Mouse (Mus musculus): ENCODE data around the gene Nkg7. TPM values are rescaled to one million over a fixed set of nuclear protein-coding genes. Genes with fewer than 3 reads are reported as not detected.

Gene Nkg7
- polyA plus RNA-seq, 1 experiment from 2014 or later, result not detected

DNA sequence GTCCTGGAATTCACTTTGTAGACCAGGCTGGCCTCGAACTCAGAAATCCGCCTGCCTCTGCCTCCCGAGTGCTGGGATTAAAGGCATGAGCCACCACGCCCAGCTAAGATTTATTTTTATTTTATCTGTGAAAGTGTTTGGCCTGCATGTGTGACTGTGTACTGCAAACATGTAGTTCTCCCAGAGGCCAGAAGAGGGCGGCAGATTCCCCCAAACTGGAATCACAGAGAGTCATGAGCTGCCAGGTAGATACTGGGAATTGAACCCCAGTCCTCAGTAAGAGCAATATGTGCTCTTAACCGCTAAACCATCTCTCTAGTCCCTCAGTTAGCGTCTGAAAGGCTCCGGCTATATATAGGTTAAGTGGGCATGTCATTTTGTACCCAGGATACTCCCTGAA lies 33.5 kb downstream of the Nkg7 start:
- ATAC-seq (replicated peaks; ENCODE audit: insufficient number of reproducible peaks, low FRiP score, low TSS enrichment), result no peak
- Histone ChIP-seq H3K9ac (ENCODE audit: low read depth, low read length) (no peak overlapping the region), H3K36me3 (ENCODE audit: control insufficient read depth, insufficient read depth, low read length) (no peaks in the 10 kb centered on the region), H3K4me1 (ENCODE audit: control insufficient read depth, insufficient read depth, low read length) (no peaks in the 10 kb centered on the region), H3K27ac (ENCODE audit: low read depth, low read length) (no peak overlapping the region), H3K4me3 (ENCODE audit: low read depth, low read length) (no peak overlapping the region), H3K9me3 (replicated peaks; ENCODE audit: control insufficient read depth, low read length) (no peaks in the 10 kb centered on the region), H3K4me2 (no peak overlapping the region), H3K27me3 (ENCODE audit: control insufficient read depth, insufficient read depth, low read length) (peaks cover 14% of the 10 kb centered on the region)
- 40% methylated on average over 8 of the region's 8 CpGs for WGBS (ENCODE audit: insufficient replicate concordance)

GRCm38 (mm10) chr7:43475706-43476105 lies 38.8 kb downstream of the Nkg7 start:
- 8% methylated on average over 23 of the region's 23 CpGs for WGBS (ENCODE audit: insufficient replicate concordance)
- no peak for ATAC-seq (replicated peaks; ENCODE audit: insufficient number of reproducible peaks, low FRiP score, low TSS enrichment)
- Histone ChIP-seq H3K9ac (ENCODE audit: low read depth, low read length) (no peak overlapping the region), H3K4me2 (peak overlapping the region; percentile 6; the same call in 1 of the 2 replicates), H3K9me3 (replicated peaks; ENCODE audit: control insufficient read depth, low read length) (no peaks in the 10 kb centered on the region), H3K4me3 (ENCODE audit: low read depth, low read length) (no peak overlapping the region), H3K4me1 (ENCODE audit: control insufficient read depth, insufficient read depth, low read length) (no peaks in the 10 kb centered on the region), H3K27ac (ENCODE audit: low read depth, low read length) (no peak overlapping the region), H3K27me3 (ENCODE audit: control insufficient read depth, insufficient read depth, low read length) (peaks cover 51% of the 10 kb centered on the region), H3K36me3 (ENCODE audit: control insufficient read depth, insufficient read depth, low read length) (no peaks in the 10 kb centered on the region)

DNA sequence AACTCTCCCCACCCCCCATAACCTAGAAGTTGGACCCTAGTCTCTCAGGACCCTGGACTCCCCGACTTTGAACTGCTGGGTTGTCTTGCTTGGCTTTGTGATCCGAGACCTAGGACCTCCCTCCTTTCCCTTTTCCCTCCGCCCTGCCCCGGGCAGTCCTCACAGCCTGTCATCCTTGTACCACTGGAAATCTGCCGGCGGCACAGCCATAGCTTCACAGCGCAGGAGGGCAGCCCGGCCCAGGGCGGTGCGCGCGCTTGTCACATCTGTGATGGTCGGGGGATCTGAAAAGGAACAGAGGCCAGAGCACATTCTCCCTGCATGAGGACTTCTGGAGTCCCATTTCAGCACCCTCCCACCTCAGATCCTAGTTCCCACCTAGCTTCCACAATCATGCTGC lies 39.5 kb downstream of the Nkg7 start:
- H3K9ac ChIP-seq (ENCODE audit: low read depth, low read length), result no peak overlapping the region
- no peak overlapping the region for H3K27ac ChIP-seq (ENCODE audit: low read depth, low read length)
- WGBS (ENCODE audit: insufficient replicate concordance), result 5% methylated on average over 13 of the region's 13 CpGs
- no peaks in the 10 kb centered on the region for H3K36me3 ChIP-seq (ENCODE audit: control insufficient read depth, insufficient read depth, low read length)
- H3K27me3 ChIP-seq (ENCODE audit: control insufficient read depth, insufficient read depth, low read length), result peaks cover 51% of the 10 kb centered on the region
- no peak for ATAC-seq (replicated peaks; ENCODE audit: insufficient number of reproducible peaks, low FRiP score, low TSS enrichment)
- H3K4me2 ChIP-seq, result peak overlapping the region; percentile 37
- no peaks in the 10 kb centered on the region for H3K4me1 ChIP-seq (ENCODE audit: control insufficient read depth, insufficient read depth, low read length)
- no peaks in the 10 kb centered on the region for H3K9me3 ChIP-seq (replicated peaks; ENCODE audit: control insufficient read depth, low read length)
- no peak overlapping the region; the same call in 1 of the 2 replicates for H3K4me3 ChIP-seq (ENCODE audit: low read depth, low read length)

DNA sequence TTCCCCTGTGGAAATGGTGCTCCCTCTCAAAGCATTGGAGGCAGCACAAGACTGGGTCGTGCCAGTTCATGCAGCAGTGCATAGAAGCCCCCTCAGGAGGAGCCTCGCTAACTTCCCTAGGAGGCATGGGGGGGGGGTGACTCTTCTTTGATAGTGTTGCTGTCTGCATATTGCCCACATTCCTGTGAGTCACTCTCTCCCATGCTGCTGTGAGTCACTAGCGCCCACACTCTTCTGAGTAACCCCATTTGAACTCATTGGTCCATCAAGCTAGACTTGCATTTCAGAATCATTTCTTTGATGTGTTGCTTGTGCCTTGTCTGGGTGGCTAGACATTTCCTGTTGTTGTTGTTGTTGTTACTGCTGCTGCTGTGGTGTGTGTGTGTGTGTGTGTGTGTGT lies 44.3 kb downstream of the Nkg7 start:
- 50% methylated on average over 3 of the region's 3 CpGs for WGBS (ENCODE audit: insufficient replicate concordance)
- H3K9ac ChIP-seq (ENCODE audit: low read depth, low read length), result no peak overlapping the region
- ATAC-seq (replicated peaks; ENCODE audit: insufficient number of reproducible peaks, low FRiP score, low TSS enrichment), result no peak

GRCm38 (mm10) chr7:43482090-43482716 lies 45.3 kb downstream of the Nkg7 start:
- peaks cover 18% of the 10 kb centered on the region for H3K27me3 ChIP-seq (ENCODE audit: control insufficient read depth, insufficient read depth, low read length)
- no peak overlapping the region for H3K4me2 ChIP-seq
- no peak overlapping the region for H3K4me3 ChIP-seq (ENCODE audit: low read depth, low read length)
- H3K4me1 ChIP-seq (ENCODE audit: control insufficient read depth, insufficient read depth, low read length), result no peaks in the 10 kb centered on the region
- ATAC-seq (replicated peaks; ENCODE audit: insufficient number of reproducible peaks, low FRiP score, low TSS enrichment), result 0 out of 2 replicates have a peak, but pooled peaks have one; percentile 37
- no peak overlapping the region for H3K27ac ChIP-seq (ENCODE audit: low read depth, low read length)
- no peak overlapping the region for H3K9ac ChIP-seq (ENCODE audit: low read depth, low read length)
- 60% methylated on average over 8 of the region's 8 CpGs for WGBS (ENCODE audit: insufficient replicate concordance)
- H3K36me3 ChIP-seq (ENCODE audit: control insufficient read depth, insufficient read depth, low read length), result no peaks in the 10 kb centered on the region
- H3K9me3 ChIP-seq (replicated peaks; ENCODE audit: control insufficient read depth, low read length), result no peaks in the 10 kb centered on the region

More for the DNA sequence above, 44.3 kb downstream of the Nkg7 start:
- Histone ChIP-seq H3K27me3 (ENCODE audit: control insufficient read depth, insufficient read depth, low read length) (peaks cover 28% of the 10 kb centered on the region), H3K4me2 (no peak overlapping the region), H3K36me3 (ENCODE audit: control insufficient read depth, insufficient read depth, low read length) (no peaks in the 10 kb centered on the region), H3K27ac (ENCODE audit: low read depth, low read length) (no peak overlapping the region), H3K9me3 (replicated peaks; ENCODE audit: control insufficient read depth, low read length) (no peaks in the 10 kb centered on the region), H3K4me3 (ENCODE audit: low read depth, low read length) (no peak overlapping the region), H3K4me1 (ENCODE audit: control insufficient read depth, insufficient read depth, low read length) (no peaks in the 10 kb centered on the region)

DNA sequence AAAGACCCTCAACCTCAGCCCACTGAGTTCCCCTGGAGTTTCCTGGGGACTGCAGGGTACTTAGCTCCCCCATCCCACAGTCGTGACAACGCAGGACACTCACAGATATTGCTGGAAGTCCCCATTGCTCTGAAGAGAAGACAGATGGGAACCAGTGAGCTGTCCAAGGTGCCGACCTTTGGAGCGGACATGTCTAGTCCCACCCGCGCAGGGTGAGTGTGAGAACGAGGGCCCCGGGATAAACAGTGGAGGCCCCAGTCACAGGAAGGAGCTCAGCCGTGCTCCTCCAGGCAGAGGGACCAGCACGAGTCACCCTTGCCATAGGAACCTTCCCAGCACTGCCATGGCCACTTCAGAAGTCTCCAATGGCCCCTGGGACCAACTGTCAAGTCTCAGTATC lies 46.4 kb downstream of the Nkg7 start:
- Histone ChIP-seq H3K27me3 (ENCODE audit: control insufficient read depth, insufficient read depth, low read length) (peaks cover 13% of the 10 kb centered on the region), H3K9me3 (replicated peaks; ENCODE audit: control insufficient read depth, low read length) (no peaks in the 10 kb centered on the region), H3K9ac (ENCODE audit: low read depth, low read length) (no peak overlapping the region), H3K4me2 (no peak overlapping the region), H3K4me3 (ENCODE audit: low read depth, low read length) (no peak overlapping the region), H3K4me1 (ENCODE audit: control insufficient read depth, insufficient read depth, low read length) (no peaks in the 10 kb centered on the region), H3K36me3 (ENCODE audit: control insufficient read depth, insufficient read depth, low read length) (no peaks in the 10 kb centered on the region), H3K27ac (ENCODE audit: low read depth, low read length) (no peak overlapping the region)
- no peak for ATAC-seq (replicated peaks; ENCODE audit: insufficient number of reproducible peaks, low FRiP score, low TSS enrichment)
- 4% methylated on average over 10 of the region's 10 CpGs for WGBS (ENCODE audit: insufficient replicate concordance)

Small RNAs within 50 kb of the gene (microRNA-seq; reads per million reads assigned to microRNA genes)
- 2.1 reads per million, percentile 26 among the genes with 10 or more reads in this experiment for gene Mir7051 (ENCODE audit: borderline number of aligned reads)

Other genes starting within 250 kb of the Nkg7 start
- 11.6 and 12.1 TPM in 2 replicates for gene Zfp715, start 123.8 kb upstream of the Nkg7 start, polyA plus RNA-seq (2014; fragmentation: Nextera tagmentation; extraction: Ambion mirVana)
- gene Siglecf, start 85.7 kb upstream of the Nkg7 start, polyA plus RNA-seq (2014; fragmentation: Nextera tagmentation; extraction: Ambion mirVana), result 0.54 TPM in 1 of 2 replicates, not detected in the other
- gene Siglecg, start 28.9 kb upstream of the Nkg7 start, polyA plus RNA-seq (2014; fragmentation: Nextera tagmentation; extraction: Ambion mirVana), result 0.24 TPM in 1 of 2 replicates, not detected in the other
- gene Lim2, start 9.4 kb upstream of the Nkg7 start, polyA plus RNA-seq (2014; fragmentation: Nextera tagmentation; extraction: Ambion mirVana), result not detected in 2 replicates
- gene Cldnd2, start 3.7 kb downstream of the Nkg7 start, polyA plus RNA-seq (2014; fragmentation: Nextera tagmentation; extraction: Ambion mirVana), result not detected in 2 replicates
- 538 and 556 TPM in 2 replicates for gene Etfb, start 7.0 kb downstream of the Nkg7 start, polyA plus RNA-seq (2014; fragmentation: Nextera tagmentation; extraction: Ambion mirVana)
- not detected in 2 replicates for gene Gm45233, start 7.1 kb downstream of the Nkg7 start, polyA plus RNA-seq (2014; fragmentation: Nextera tagmentation; extraction: Ambion mirVana)
- gene Vsig10l, start 26.1 kb downstream of the Nkg7 start, polyA plus RNA-seq (2014; fragmentation: Nextera tagmentation; extraction: Ambion mirVana), result 0.99 and 1.9 TPM in 2 replicates
- gene Iglon5, start 53.0 kb downstream of the Nkg7 start, polyA plus RNA-seq (2014; fragmentation: Nextera tagmentation; extraction: Ambion mirVana), result 0.10 and 0.11 TPM in 2 replicates
- gene 4931406B18Rik, start 68.9 kb downstream of the Nkg7 start, polyA plus RNA-seq (2014; fragmentation: Nextera tagmentation; extraction: Ambion mirVana), result not detected in 2 replicates
- gene Cd33, start 107.4 kb downstream of the Nkg7 start, polyA plus RNA-seq (2014; fragmentation: Nextera tagmentation; extraction: Ambion mirVana), result 0.44 and 0.79 TPM in 2 replicates
- 1.2 and 1.9 TPM in 2 replicates for gene Zfp658, start 125.2 kb downstream of the Nkg7 start, polyA plus RNA-seq (2014; fragmentation: Nextera tagmentation; extraction: Ambion mirVana)
- gene Zfp719, start 142.5 kb downstream of the Nkg7 start, polyA plus RNA-seq (2014; fragmentation: Nextera tagmentation; extraction: Ambion mirVana), result 8.0 TPM in 2 replicates
- gene Zfp819, start 170.1 kb downstream of the Nkg7 start, polyA plus RNA-seq (2014; fragmentation: Nextera tagmentation; extraction: Ambion mirVana), result 0.21 TPM in 1 of 2 replicates, not detected in the other
- not detected in 2 replicates for gene Ceacam18, start 197.6 kb downstream of the Nkg7 start, polyA plus RNA-seq (2014; fragmentation: Nextera tagmentation; extraction: Ambion mirVana)
- gene Siglece, start 223.1 kb downstream of the Nkg7 start, polyA plus RNA-seq (2014; fragmentation: Nextera tagmentation; extraction: Ambion mirVana), result 0.23 and 0.37 TPM in 2 replicates
- 4.2 and 5.1 TPM in 2 replicates for gene Ctu1, start 234.9 kb downstream of the Nkg7 start, polyA plus RNA-seq (2014; fragmentation: Nextera tagmentation; extraction: Ambion mirVana)

Measured in heart, embryonic 11.5 days (tissue).